Mouse (Mus musculus) E14TG2a.4 (cell line): ENCODE measurements around the gene Rundc3a.

Experiments used
- CTCF ChIP-seq: conservative IDR thresholded peaks from 2 replicates; pipeline ENCODE4 v1.5.1; 2014; ENCODE audit warnings: low read length
- NANOG ChIP-seq: IDR thresholded peaks from 2 replicates; pipeline ENCODE4 v1.6.1; 2014; ENCODE audit warnings: borderline replicate concordance, low read length, mixed read lengths

DNA sequence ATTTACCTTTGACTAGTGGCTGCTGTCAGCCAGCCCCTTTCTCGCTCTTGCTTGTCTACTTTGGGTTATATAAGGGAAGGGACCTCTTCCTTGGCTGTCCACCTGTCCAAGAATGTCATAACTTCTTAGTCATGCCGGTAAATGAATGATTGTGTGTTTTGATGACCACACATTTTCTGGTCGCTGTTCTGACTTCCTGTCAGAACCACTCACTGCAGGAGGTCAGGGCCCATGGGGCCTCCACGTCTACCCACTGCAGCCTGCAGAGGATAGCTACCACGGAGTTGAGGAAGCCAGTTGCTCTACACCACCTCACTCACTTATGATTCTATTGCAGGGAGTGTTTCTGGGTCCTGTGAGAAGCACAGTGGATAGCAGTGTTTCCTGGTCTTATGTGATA, 7.1 kb upstream of the Rundc3a start:
- no peak for TF ChIP-seq CTCF
- no peak for TF ChIP-seq NANOG
